Mouse (Mus musculus) liver, adult 2 months (tissue): ENCODE results near the gene Prss32.

Experiments
- CTCF ChIP-seq: fragments of 200-500 bp; IDR thresholded peaks from 2 replicates; pipeline ENCODE4 v1.5.1; 2011; ENCODE audit warnings: low read depth, low read length, control low read depth
- POLR2A ChIP-seq: fragments of 200-500 bp; IDR thresholded peaks from 2 replicates; pipeline ENCODE4 v1.6.1; 2011; ENCODE audit warnings: low read length, control low read depth; ENCODE audit not compliant: insufficient read depth; ENCODE audit errors: extremely low read depth

GRCm38 (mm10) chr17:23867756-23868155 lies 24.1 kb downstream of the Prss32 start, which contains the start of gene Prss21:
- no peak for TF ChIP-seq CTCF
- no peak for TF ChIP-seq POLR2A
